Mouse (Mus musculus) c-Kit-positive CD71-positive TER-119-negative erythroid progenitor cells, embryonic 14.5 days (primary cell): ENCODE data around the gene Slco3a1.
"Not testable (repeated sequence)": the region's sequence is repeated elsewhere in the genome, so short reads cannot be mapped to it uniquely, and the experiment has no call there.

Experiments used
- DNase-seq: peaks from one replicate; pipeline ENCODE4 v3.0.0-alpha.2; 2013; ENCODE audit warnings: low read depth

Slco3a1 gene

DNA sequence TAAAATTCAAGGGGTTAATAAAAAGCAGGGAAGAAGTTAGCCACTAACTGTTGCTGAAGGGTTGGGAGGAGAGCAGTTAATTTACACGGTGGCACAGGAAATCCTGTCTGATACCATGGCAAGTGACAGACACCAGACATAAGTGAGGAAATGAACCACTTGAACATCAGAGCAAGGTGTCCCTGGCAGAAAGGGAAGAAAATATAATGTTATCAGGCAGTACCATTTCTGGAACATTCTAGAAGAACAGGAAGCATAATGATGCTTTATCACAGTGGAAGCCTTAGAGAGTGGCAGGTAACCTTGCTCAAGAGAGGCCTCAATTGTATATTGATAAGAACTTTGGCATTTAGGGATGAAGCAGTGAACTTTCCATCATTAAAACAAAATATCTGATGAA lies 127.4 kb downstream of the Slco3a1 start:
- no peak for DNase-seq

DNA sequence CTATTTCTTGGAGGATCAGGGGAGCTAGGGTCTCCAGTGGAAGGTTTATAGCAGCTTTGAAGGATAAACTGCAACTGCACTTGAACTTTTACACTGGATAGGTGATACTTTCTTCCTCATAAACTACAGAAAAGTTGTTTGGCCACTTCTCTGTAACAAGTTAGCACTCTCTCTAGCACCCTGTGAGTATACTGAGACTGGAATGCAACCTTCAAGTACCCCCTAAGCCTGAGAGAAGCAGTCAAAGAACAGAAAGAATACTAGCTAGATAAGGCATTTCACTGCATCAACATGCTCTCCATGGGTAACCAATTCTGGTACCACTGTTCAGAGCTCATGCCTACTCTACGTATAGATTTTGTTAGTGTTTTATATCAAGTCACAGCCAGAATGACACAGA lies 128.6 kb downstream of the Slco3a1 start:
- no peak for DNase-seq

DNA sequence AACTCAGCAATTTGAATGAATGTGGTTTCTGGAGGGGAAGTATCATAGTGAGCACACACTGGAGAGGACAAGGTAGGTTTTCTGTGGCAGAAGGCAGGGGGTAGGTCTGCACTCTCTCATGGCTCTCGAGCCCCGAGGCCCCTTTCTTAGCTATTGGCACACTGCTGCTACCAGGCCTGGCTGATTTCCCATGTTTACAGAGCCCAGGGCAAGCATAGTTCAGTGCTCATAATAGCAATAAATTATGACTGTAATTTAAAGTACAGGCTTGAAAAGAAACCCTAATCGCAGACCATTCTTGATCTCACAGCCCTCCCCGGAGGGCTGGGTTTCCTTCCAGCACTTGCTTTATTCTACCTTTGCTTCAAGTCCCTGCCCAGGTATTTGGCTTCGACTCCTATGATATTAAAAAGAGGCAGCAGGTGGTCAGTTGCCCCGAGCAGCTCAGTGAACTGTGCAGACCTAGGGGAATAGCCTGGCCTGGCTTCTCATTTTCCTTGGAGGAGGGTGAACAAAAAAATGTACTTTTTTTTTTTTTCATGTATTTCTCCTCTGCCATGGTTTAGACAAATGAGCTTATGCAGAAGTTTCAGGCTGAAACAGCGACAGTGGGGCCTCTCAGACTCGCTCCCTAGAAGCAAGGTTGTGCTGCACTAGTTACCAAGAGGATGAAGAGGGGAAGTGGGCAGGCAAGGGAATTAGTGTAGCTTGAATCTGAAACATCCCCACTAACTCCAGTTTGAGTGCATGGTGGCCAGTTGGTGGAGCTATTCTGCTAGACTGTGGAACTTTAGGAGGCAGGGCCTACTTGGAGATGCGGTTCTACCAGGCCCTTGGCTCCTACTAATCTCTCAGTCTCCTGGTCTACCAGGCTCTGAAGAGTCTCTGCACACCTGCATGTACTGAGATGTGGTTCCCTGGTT lies 130.4 kb downstream of the Slco3a1 start:
- no peak for DNase-seq

- no peak for DNase-seq
Measured at GRCm38 (mm10) chr7:74423316-74423715, 131.3 kb downstream of the Slco3a1 start.

GRCm38 (mm10) chr7:74422731-74423130 lies 131.8 kb downstream of the Slco3a1 start:
- no peak for DNase-seq

DNA sequence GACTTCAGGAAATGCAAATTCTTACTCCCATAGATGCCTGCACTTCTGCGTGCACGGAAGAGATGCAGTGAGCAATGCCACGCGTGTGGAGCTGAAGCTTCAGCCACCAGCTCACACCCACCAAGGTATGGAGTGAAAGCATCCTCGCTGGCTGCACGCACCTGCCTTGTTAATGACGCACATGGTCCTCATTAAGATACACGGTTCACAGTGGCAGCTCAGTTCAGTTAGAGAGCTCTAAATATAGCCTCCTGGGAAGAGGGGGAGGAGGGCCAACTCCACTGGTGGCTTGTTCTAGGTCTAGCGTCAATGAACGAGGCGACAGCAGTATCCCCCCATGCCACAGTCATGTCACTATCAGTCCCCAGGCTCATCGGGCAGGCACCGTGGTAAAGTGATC lies 132.6 kb downstream of the Slco3a1 start:
- no peak for DNase-seq

- no peak for DNase-seq
Measured at GRCm38 (mm10) chr7:74421591-74421990, 133.0 kb downstream of the Slco3a1 start.

DNA sequence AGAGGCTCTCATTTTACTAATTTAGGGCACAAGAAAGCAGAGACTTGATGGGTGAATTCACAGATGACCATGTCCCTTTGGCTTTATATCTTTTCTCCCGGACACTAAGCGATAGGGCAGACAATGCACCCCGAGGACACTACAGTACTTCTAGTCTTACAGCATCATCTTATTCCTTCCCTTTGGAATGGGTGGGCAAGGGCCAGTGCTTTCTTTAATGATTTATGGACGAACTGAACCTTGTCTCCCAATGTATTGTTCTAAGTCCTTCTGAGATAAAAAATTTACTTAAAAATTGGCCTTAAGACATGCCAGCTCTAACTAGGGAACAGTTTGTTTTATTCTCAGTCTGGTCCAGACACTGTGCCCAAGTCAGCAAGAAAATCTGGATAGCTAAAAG lies 134.9 kb downstream of the Slco3a1 start:
- DNase-seq, result no peak

- DNase-seq, result no peak
Measured at GRCm38 (mm10) chr7:74417009-74417408, 137.6 kb downstream of the Slco3a1 start.

DNA sequence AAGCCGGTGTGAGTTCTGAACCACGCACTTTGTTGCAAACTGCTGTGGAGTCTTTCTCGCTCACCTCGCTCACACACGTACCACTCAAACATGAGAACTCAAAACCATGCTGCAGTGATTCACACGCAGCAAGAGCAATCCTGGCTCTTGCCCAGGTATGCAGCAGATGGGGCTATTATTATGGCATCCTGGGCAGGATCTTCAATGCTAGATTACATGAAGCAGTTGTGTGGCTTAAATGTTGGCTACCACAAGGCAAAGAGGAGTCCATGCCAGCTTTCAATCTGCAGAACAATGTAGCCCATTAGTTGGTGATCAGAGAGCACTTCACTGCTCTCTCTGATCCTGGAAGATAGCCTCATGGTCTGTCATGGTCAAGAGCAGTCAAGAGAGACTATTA lies 139.3 kb downstream of the Slco3a1 start:
- no peak for DNase-seq

- no peak for DNase-seq
Measured at GRCm38 (mm10) chr7:74413738-74414716, 140.6 kb downstream of the Slco3a1 start.

DNA sequence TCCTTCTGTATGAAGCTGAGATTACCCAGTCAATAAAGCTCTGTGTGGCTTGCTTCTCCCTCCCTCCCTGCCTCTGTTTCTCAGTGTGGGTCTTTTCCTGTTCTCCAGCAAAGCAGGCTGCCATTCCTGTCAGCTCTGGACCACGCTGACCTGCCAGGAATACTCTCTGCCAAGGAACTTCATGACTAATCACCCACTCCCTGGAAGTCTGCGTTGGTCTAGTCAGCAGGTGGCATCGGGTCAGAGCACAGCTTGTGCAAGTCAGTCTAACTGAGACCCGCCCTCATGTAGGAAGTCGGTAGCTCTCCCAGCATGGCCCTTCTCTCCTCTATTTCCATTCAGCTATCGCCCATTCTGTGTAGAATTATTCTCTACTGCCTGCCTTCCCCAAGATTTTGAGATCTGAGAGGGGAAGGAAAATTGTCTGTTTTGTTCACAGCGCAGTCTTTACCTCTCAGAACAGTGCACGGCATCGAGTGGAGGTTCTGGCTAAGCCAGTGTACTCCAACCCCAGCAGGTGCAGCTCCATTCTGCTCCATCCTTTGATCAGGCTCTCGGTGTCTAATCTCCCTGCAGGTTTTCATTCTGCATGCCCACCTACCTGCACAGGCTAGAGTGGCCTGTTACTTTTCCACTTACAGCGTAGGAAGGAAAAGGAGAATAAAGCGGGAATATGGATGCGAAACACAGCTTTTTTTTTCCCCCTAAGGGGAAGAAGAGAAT lies 145.8 kb downstream of the Slco3a1 start:
- DNase-seq, result no peak

DNA sequence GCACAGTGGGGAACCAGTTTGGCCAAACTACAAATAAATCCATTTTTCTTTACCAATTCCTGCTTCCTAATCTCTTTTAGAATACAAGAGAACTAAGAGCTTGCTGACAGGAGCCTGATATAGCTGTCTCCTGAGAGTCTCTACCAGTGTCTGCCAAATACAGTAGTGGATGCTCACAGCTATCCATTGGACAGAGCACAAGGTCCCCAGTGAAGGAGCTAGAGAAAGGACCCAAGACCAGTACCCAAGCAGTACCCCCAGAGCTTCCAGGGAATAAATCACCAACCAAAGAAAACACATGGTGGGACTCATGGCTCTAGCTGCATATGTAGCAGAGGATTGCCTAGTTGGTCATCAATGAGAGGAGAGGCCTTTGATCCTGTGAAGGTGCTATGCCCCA lies 146.7 kb downstream of the Slco3a1 start:
- not testable (repeated sequence) for DNase-seq

DNA sequence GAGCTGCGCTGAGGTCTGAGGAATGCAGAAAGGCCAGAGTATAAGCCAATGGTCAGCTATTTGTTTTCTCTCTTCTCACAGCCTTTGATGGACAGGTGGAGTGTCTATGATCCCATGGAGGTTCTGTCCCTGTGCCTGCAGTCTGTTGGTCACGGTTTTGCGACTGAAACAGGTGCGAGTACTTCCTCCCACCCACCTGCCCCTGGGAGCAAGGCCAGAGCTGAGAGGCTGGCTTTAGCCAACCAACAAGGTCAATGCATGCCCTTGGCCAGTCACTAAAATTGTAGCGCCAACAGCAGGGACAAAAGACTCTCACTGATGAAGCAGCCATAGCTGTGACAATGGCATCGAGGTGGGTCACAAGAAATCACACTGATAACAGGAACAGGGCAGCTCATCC lies 154.9 kb downstream of the Slco3a1 start:
- DNase-seq, result no peak

DNA sequence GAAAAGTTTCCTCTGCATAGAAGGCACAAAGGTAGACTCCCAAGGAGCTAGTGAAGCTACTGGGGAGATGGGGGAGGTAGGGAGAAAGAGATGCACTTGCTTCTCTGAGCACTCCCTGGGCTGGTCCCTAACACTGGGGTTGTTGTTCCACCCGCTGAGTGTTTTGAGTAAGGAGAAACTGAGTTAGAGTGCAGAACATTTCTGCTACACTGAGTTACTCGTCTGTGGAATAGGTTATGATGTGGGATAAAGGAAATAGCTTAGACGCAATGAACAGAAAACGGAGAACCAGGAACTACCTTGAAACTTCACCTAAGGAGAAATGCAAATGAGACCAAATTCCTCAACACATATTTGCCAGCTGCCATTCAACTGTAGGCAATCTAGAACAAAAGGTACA lies 155.4 kb downstream of the Slco3a1 start:
- DNase-seq, result no peak

GRCm38 (mm10) chr7:74398326-74398725 lies 156.3 kb downstream of the Slco3a1 start:
- no peak for DNase-seq

DNA sequence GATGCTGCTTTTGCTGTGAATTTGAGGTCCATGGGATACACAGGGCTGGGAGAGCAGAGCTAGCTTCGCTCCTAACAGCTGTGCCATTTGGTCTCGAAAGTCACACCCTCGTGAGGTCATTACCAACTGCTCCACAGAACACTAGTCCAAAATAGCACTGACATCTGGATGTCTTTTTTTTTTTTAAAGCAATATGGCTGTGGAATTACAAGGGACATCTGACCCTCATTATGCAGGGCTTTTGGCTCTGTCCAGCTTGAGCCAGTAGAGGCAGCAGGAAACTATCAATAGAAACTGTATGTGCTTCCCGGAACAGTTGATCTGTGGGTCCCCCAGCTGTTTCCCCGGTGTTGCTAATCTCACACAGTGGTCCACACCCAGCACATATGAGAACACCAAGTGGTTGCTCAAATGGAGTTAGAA lies 163.1 kb downstream of the Slco3a1 start:
- DNase-seq, result no peak

- no peak for DNase-seq
Measured at GRCm38 (mm10) chr7:74389570-74389969, 165.0 kb downstream of the Slco3a1 start.

- no peak for DNase-seq
Measured at GRCm38 (mm10) chr7:74386257-74386656, 168.3 kb downstream of the Slco3a1 start.

- no peak for DNase-seq
Measured at GRCm38 (mm10) chr7:74383040-74383666, 171.4 kb downstream of the Slco3a1 start.

GRCm38 (mm10) chr7:74382286-74382685 lies 172.3 kb downstream of the Slco3a1 start:
- DNase-seq, result no peak

GRCm38 (mm10) chr7:74381881-74382281 lies 172.7 kb downstream of the Slco3a1 start:
- no peak for DNase-seq
